Mouse (Mus musculus): ENCODE data around the gene Mmp24. TPM values are rescaled to one million over a fixed set of nuclear protein-coding genes. Genes with fewer than 3 reads are reported as not detected.

Mmp24 gene
- polyA plus RNA-seq (2014; fragmentation: Illumina TruSeq; extraction: RNeasy Lipid Tissue Mini Kit (QIAGEN cat#74804); ENCODE audit: low read depth, low replicate concordance), result 0.06 TPM

DNA sequence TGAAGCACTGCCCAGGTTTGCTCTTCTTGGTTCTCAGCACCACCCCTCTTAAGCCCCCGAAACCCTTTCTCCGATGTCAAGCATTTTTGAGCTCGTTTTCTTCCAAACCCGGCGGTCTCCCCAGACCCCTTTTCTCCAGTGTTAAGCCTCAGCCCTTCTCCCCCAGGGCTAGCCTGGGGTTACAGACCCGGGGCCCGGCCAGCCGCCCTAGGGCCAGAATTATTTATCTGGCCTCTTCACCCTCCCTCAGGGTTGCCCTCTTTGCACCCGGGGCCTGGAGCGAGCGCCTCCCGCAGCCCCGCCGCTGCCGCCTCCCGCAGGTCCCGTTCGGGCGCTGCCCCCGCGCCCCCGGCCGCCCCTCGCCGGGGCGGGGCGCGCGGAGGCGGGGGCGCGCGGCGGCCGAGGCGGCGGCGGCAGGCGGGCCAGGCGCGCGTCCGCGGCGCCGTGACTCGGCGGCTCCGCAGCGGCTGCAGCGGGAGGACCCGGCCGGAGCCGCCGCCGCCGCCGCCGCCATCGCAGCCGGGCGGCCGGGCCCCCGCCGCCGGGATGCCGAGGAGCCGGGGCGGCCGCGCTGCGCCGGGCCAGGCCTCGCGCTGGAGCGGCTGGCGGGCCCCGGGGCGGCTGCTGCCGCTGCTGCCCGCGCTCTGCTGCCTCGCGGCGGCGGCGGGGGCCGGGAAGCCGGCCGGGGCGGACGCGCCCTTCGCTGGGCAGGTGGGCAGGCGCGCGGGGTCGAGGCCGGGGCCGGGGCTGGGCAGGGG is at the start of gene Mmp24:
TSS of gene Mmp24 (plus strand) at position 416 of the 758 bp plus-strand sequence.

DNA sequence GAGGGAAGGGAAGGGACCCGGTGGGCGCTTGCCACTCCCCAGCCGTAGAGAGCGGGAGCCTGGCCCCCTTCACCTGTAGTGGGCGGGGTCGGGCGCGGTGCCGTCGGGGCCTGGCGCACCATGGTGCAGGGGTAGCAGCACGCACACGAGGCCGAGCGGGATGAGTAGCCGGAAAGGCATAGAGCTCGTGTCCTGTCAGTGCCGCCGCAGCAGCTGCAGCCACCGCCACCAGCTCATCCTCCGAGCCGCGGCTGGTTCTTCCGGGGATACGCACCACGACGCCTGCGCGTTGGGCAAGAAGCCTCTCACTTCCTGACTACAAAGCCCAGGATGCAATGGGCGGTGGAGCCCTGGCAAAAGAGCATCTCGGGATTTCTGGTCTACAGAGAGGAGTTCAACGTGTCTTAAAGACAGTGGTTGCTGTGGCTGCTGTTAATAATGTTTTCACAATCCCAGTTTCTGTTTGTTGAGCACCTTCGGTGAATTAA is 45.9 kb upstream of the Mmp24 start, which contains the start of gene Edem2:
TSS of gene Edem2 (minus strand) at position 318 of the 488 bp plus-strand sequence.

GRCm38 (mm10) chr2:155735766-155736165 is 39.4 kb upstream of the Mmp24 start, which contains the start of gene Gm17581:
Gene Gm17581, minus strand, starts transcription at chr2:155735866.

DNA sequence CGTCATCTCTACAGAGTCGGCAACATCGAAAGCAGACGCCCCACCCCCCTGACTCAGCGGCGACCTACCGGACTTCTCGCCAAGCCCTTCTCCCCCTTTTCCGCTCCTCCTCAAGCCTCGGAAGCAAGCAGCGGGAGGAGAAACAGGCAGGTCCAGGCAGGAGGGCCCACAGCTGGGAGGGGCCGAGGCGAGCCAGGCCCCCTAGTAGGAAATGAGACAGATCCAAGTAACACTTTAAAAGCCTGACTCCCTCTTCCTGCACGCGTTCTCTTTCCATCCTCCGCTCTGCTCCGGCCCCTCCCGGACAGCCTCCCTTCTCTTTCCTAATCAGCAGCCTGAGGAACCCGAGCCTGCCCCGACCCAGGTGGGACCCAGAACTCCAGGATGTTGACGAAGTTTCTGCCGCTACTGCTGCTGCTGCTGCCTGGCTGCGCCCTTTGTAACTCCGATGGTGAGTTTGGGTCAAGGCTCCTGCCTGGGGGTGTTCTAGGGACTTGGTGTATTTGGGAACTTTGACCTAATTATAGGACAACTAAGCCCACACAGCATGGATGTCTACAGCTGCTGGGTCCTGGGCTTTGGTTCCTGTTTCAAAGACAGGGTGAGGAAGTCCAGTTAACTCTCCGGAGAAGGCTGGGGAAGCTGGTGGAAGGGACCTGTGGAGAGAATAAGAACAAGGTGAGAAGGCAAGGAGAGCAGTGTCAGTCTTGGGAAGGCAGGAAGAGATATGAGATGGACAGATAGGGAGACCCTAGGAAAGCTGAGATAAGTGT is 23.9 kb upstream of the Mmp24 start, which contains the start of gene Procr:
TSS of gene Procr (plus strand) at position 104 of the 773 bp plus-strand sequence.

GRCm38 (mm10) chr2:155819392-155819448 is 44.1 kb downstream of the Mmp24 start, which contains the start of gene BC029722:
Gene BC029722, minus strand, starts transcription at chr2:155819426.

GRCm38 (mm10) chr2:155826630-155827424 is 51.7 kb downstream of the Mmp24 start, which contains the start of gene Eif6:
Gene Eif6, minus strand, starts transcription at chr2:155826925.

DNA sequence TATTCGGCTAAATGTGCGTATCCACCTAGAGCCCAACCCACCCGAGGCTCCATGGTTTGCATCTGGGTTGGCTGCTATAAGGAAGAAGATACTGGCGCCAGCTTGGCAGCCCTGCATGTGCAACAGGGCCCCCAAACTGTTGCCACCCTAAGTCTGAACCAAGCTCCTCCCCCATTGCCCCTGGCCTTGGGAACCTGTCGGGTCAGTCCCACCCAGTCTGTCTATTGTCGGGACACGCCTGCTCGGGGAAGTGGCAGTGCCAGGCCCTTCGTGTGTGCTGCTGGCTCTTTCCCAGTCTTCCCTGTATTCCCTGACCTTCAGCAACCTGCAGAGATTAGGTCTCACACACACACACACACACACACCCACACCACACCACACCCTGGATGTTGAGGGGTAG is 59.6 kb downstream of the Mmp24 start, which contains the start of gene Fam83c:
TSS of gene Fam83c (minus strand) at position 123 of the 400 bp plus-strand sequence.

Other genes starting within 250 kb of the Mmp24 start
- gene Gss, start 182.5 kb upstream of the Mmp24 start, polyA plus RNA-seq (2014; fragmentation: Illumina TruSeq; extraction: RNeasy Lipid Tissue Mini Kit (QIAGEN cat#74804); ENCODE audit: low read depth, low replicate concordance), result 19.2 TPM
- gene Myh7b, start 164.1 kb upstream of the Mmp24 start, polyA plus RNA-seq (2014; fragmentation: Illumina TruSeq; extraction: RNeasy Lipid Tissue Mini Kit (QIAGEN cat#74804); ENCODE audit: low read depth, low replicate concordance), result 0.06 TPM
- 91.8 TPM for gene Trpc4ap, start 83.0 kb upstream of the Mmp24 start, polyA plus RNA-seq (2014; fragmentation: Illumina TruSeq; extraction: RNeasy Lipid Tissue Mini Kit (QIAGEN cat#74804); ENCODE audit: low read depth, low replicate concordance)
- 51.9 TPM for gene Edem2, start 45.9 kb upstream of the Mmp24 start, polyA plus RNA-seq (2014; fragmentation: Illumina TruSeq; extraction: RNeasy Lipid Tissue Mini Kit (QIAGEN cat#74804); ENCODE audit: low read depth, low replicate concordance)
- gene Gm17581, start 39.5 kb upstream of the Mmp24 start, polyA plus RNA-seq (2014; fragmentation: Illumina TruSeq; extraction: RNeasy Lipid Tissue Mini Kit (QIAGEN cat#74804); ENCODE audit: low read depth, low replicate concordance), result not detected
- 10.4 TPM for gene Procr, start 24.2 kb upstream of the Mmp24 start, polyA plus RNA-seq (2014; fragmentation: Illumina TruSeq; extraction: RNeasy Lipid Tissue Mini Kit (QIAGEN cat#74804); ENCODE audit: low read depth, low replicate concordance)
- gene BC029722, start 44.1 kb downstream of the Mmp24 start, polyA plus RNA-seq (2014; fragmentation: Illumina TruSeq; extraction: RNeasy Lipid Tissue Mini Kit (QIAGEN cat#74804); ENCODE audit: low read depth, low replicate concordance), result 52.0 TPM
- 57.7 TPM for gene Eif6, start 51.6 kb downstream of the Mmp24 start, polyA plus RNA-seq (2014; fragmentation: Illumina TruSeq; extraction: RNeasy Lipid Tissue Mini Kit (QIAGEN cat#74804); ENCODE audit: low read depth, low replicate concordance)
- not detected for gene Fam83c, start 59.5 kb downstream of the Mmp24 start, polyA plus RNA-seq (2014; fragmentation: Illumina TruSeq; extraction: RNeasy Lipid Tissue Mini Kit (QIAGEN cat#74804); ENCODE audit: low read depth, low replicate concordance)
- 50.0 TPM for gene Uqcc1, start 155.0 kb downstream of the Mmp24 start, polyA plus RNA-seq (2014; fragmentation: Illumina TruSeq; extraction: RNeasy Lipid Tissue Mini Kit (QIAGEN cat#74804); ENCODE audit: low read depth, low replicate concordance)
- gene Gm15557, start 165.4 kb downstream of the Mmp24 start, polyA plus RNA-seq (2014; fragmentation: Illumina TruSeq; extraction: RNeasy Lipid Tissue Mini Kit (QIAGEN cat#74804); ENCODE audit: low read depth, low replicate concordance), result not detected
- gene Gdf5, start 170.0 kb downstream of the Mmp24 start, polyA plus RNA-seq (2014; fragmentation: Illumina TruSeq; extraction: RNeasy Lipid Tissue Mini Kit (QIAGEN cat#74804); ENCODE audit: low read depth, low replicate concordance), result 0.42 TPM
- 26.5 TPM for gene Cep250, start 181.1 kb downstream of the Mmp24 start, polyA plus RNA-seq (2014; fragmentation: Illumina TruSeq; extraction: RNeasy Lipid Tissue Mini Kit (QIAGEN cat#74804); ENCODE audit: low read depth, low replicate concordance)
- gene 6430550D23Rik, start 232.6 kb downstream of the Mmp24 start, polyA plus RNA-seq (2014; fragmentation: Illumina TruSeq; extraction: RNeasy Lipid Tissue Mini Kit (QIAGEN cat#74804); ENCODE audit: low read depth, low replicate concordance), result 3.1 TPM
- gene Ergic3, start 232.7 kb downstream of the Mmp24 start, polyA plus RNA-seq (2014; fragmentation: Illumina TruSeq; extraction: RNeasy Lipid Tissue Mini Kit (QIAGEN cat#74804); ENCODE audit: low read depth, low replicate concordance), result 199 TPM

Data from adipose tissue, adult 10 weeks (tissue).